Mouse (Mus musculus): ENCODE measurements at regions not wholly inside any gene's neighbourhood (a gene's known extent, or its start where the extent isn't known, plus 50 kb on each side); places are given as distances from the start of the nearest gene placed in this dataset.

DNA sequence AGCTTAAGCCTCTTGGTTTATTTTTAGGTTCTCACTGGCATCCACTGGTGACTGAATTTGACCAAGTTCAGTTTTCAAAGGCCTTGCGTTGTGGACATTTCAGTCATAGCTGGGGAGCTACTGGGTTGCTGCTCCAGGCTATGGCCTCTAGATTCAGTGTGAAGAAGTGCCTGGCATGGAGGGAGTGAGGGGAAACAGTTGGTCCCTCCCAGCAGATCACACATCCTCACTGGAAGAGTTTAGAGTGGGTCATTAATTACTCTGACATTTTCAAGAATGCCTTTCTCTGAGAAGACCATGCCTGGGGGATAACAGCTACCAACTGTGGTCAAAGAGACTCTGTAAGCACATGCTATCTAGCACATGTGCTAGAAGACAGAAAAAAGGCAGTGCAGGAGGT lies 199.3 kb downstream of the Gm19410 start:
- ATAC-seq (ENCODE audit: low FRiP score, low TSS enrichment) (no peak), DNase-seq (no peak)
- no peaks in the 10 kb centered on the region for H3K9me3 ChIP-seq (ENCODE audit: control insufficient read depth, low read length)
- H3K9ac ChIP-seq (replicated peaks; ENCODE audit: low read length) = no peak overlapping the region
- H3K4me3 ChIP-seq (replicated peaks; ENCODE audit: low read depth, low read length) = no peak overlapping the region
- 76% methylated on average over 1 of the region's 1 CpGs for WGBS
- H3K36me3 ChIP-seq (ENCODE audit: control insufficient read depth, insufficient read depth, low read length) = no peaks in the 10 kb centered on the region
- no peaks in the 10 kb centered on the region for H3K27me3 ChIP-seq (ENCODE audit: control insufficient read depth, insufficient read depth, low read length)
- H3K4me1 ChIP-seq (ENCODE audit: control insufficient read depth, insufficient read depth, low read length) = 0 out of 2 replicates have a peak, but pooled peaks cover 7% of the 10 kb centered on the region
- H3K4me2 ChIP-seq (ENCODE audit: low read length) = no peak overlapping the region
- no peak overlapping the region for H3K27ac ChIP-seq (replicated peaks; ENCODE audit: low read depth, low read length)

- H3K9ac ChIP-seq (replicated peaks; ENCODE audit: low read length) = no peak overlapping the region
- no peaks in the 10 kb centered on the region for H3K9me3 ChIP-seq (ENCODE audit: control insufficient read depth, low read length)
- WGBS = 91% methylated on average over 9 of the region's 9 CpGs
- H3K4me2 ChIP-seq (ENCODE audit: low read length) = no peak overlapping the region
- no peak for ATAC-seq (ENCODE audit: low FRiP score, low TSS enrichment)
- no peaks in the 10 kb centered on the region for H3K36me3 ChIP-seq (ENCODE audit: control insufficient read depth, insufficient read depth, low read length)
- no peaks in the 10 kb centered on the region for H3K27me3 ChIP-seq (ENCODE audit: control insufficient read depth, insufficient read depth, low read length)
- no peak overlapping the region for H3K27ac ChIP-seq (replicated peaks; ENCODE audit: low read depth, low read length)
- DNase-seq = no peak
- no peaks in the 10 kb centered on the region for H3K4me1 ChIP-seq (ENCODE audit: control insufficient read depth, insufficient read depth, low read length)
- H3K4me3 ChIP-seq (replicated peaks; ENCODE audit: low read depth, low read length) = no peak overlapping the region
These were observed 202.8 kb downstream of the Gm19410 start for GRCm38 (mm10) chr8:35968341-35968740.

DNA sequence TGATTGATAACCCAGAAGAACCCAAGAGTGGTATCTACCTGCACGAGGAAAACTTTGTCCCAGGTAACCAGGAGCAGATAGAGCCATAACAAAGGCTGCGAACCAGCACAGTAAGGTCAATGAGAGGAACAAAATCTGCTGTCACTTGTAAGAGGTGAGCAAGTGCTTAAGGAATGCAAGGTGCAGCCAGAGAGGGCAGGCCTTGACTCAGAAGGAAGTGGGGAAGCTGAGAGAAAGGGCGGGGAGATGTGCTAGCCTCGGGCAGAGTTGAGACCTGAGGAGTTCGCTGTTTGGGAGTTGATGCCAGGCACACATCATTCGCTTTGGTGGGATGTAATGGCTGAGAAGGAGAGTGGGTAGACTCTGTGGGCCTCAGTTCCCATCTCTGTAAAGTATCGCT lies 205.5 kb downstream of the Gm19410 start:
- no peak overlapping the region for H3K4me3 ChIP-seq (replicated peaks; ENCODE audit: low read depth, low read length)
- WGBS = 88% methylated on average over 7 of the region's 7 CpGs
- no peak overlapping the region for H3K4me2 ChIP-seq (ENCODE audit: low read length)
- no peak overlapping the region for H3K27ac ChIP-seq (replicated peaks; ENCODE audit: low read depth, low read length)
- H3K9ac ChIP-seq (replicated peaks; ENCODE audit: low read length) = no peak overlapping the region
- DNase-seq (no peak), ATAC-seq (ENCODE audit: low FRiP score, low TSS enrichment) (no peak)
- no peaks in the 10 kb centered on the region for H3K9me3 ChIP-seq (ENCODE audit: control insufficient read depth, low read length)
- no peaks in the 10 kb centered on the region for H3K27me3 ChIP-seq (ENCODE audit: control insufficient read depth, insufficient read depth, low read length)
- H3K4me1 ChIP-seq (ENCODE audit: control insufficient read depth, insufficient read depth, low read length) = no peaks in the 10 kb centered on the region
- H3K36me3 ChIP-seq (ENCODE audit: control insufficient read depth, insufficient read depth, low read length) = no peaks in the 10 kb centered on the region

GRCm38 (mm10) chr8:35974323-35975029 lies 208.9 kb downstream of the Gm19410 start:
- H3K36me3 ChIP-seq (ENCODE audit: control insufficient read depth, insufficient read depth, low read length) = no peaks in the 10 kb centered on the region
- ATAC-seq (ENCODE audit: low FRiP score, low TSS enrichment) = no peak
- H3K27ac ChIP-seq (replicated peaks; ENCODE audit: low read depth, low read length) = no peak overlapping the region
- H3K4me1 ChIP-seq (ENCODE audit: control insufficient read depth, insufficient read depth, low read length) = no peaks in the 10 kb centered on the region
- no peak overlapping the region for H3K9ac ChIP-seq (replicated peaks; ENCODE audit: low read length)
- 63% methylated on average over 10 of the region's 10 CpGs for WGBS
- no peak overlapping the region for H3K4me2 ChIP-seq (ENCODE audit: low read length)
- H3K27me3 ChIP-seq (ENCODE audit: control insufficient read depth, insufficient read depth, low read length) = no peaks in the 10 kb centered on the region
- H3K4me3 ChIP-seq (replicated peaks; ENCODE audit: low read depth, low read length) = no peak overlapping the region
- no peaks in the 10 kb centered on the region for H3K9me3 ChIP-seq (ENCODE audit: control insufficient read depth, low read length)
- no peak for DNase-seq

- Histone ChIP-seq H3K36me3 (ENCODE audit: control insufficient read depth, insufficient read depth, low read length) (no peaks in the 10 kb centered on the region), H3K9ac (replicated peaks; ENCODE audit: low read length) (no peak overlapping the region), H3K4me3 (replicated peaks; ENCODE audit: low read depth, low read length) (no peak overlapping the region), H3K9me3 (ENCODE audit: control insufficient read depth, low read length) (no peaks in the 10 kb centered on the region), H3K27ac (replicated peaks; ENCODE audit: low read depth, low read length) (no peak overlapping the region), H3K4me2 (ENCODE audit: low read length) (no peak overlapping the region), H3K4me1 (ENCODE audit: control insufficient read depth, insufficient read depth, low read length) (peaks cover 9% of the 10 kb centered on the region; the same call in 1 of the 2 replicates), H3K27me3 (ENCODE audit: control insufficient read depth, insufficient read depth, low read length) (no peaks in the 10 kb centered on the region)
- DNase-seq = no peak
- WGBS = 80% methylated on average over 9 of the region's 9 CpGs
- ATAC-seq (ENCODE audit: low FRiP score, low TSS enrichment) = no peak
These were observed 214.2 kb downstream of the Gm19410 start for GRCm38 (mm10) chr8:35979638-35980255.

GRCm38 (mm10) chr8:35983083-35983482 lies 217.5 kb downstream of the Gm19410 start:
- H3K4me3 ChIP-seq (replicated peaks; ENCODE audit: low read depth, low read length) = no peak overlapping the region
- no peak overlapping the region for H3K4me2 ChIP-seq (ENCODE audit: low read length)
- H3K27me3 ChIP-seq (ENCODE audit: control insufficient read depth, insufficient read depth, low read length) = no peaks in the 10 kb centered on the region
- H3K9ac ChIP-seq (replicated peaks; ENCODE audit: low read length) = no peak overlapping the region
- peak; percentile 58 for DNase-seq
- WGBS = 42% methylated on average over 2 of the region's 2 CpGs
- H3K4me1 ChIP-seq (ENCODE audit: control insufficient read depth, insufficient read depth, low read length) = peaks cover 9% of the 10 kb centered on the region; the same call in 1 of the 2 replicates
- H3K36me3 ChIP-seq (ENCODE audit: control insufficient read depth, insufficient read depth, low read length) = no peaks in the 10 kb centered on the region
- no peak overlapping the region for H3K27ac ChIP-seq (replicated peaks; ENCODE audit: low read depth, low read length)
- no peak for ATAC-seq (ENCODE audit: low FRiP score, low TSS enrichment)
- H3K9me3 ChIP-seq (ENCODE audit: control insufficient read depth, low read length) = no peaks in the 10 kb centered on the region

- no peak overlapping the region for H3K4me3 ChIP-seq (replicated peaks; ENCODE audit: low read depth, low read length)
- DNase-seq = peak; percentile 70
- H3K27me3 ChIP-seq (ENCODE audit: control insufficient read depth, insufficient read depth, low read length) = no peaks in the 10 kb centered on the region
- no peaks in the 10 kb centered on the region for H3K9me3 ChIP-seq (ENCODE audit: control insufficient read depth, low read length)
- H3K36me3 ChIP-seq (ENCODE audit: control insufficient read depth, insufficient read depth, low read length) = no peaks in the 10 kb centered on the region
- 49% methylated on average over 5 of the region's 5 CpGs for WGBS
- no peak overlapping the region for H3K9ac ChIP-seq (replicated peaks; ENCODE audit: low read length)
- ATAC-seq (ENCODE audit: low FRiP score, low TSS enrichment) = no peak
- no peak overlapping the region for H3K4me2 ChIP-seq (ENCODE audit: low read length)
- H3K27ac ChIP-seq (replicated peaks; ENCODE audit: low read depth, low read length) = peak overlapping the region; percentile 38; the same call in 1 of the 2 replicates
- peaks cover 9% of the 10 kb centered on the region; the same call in 1 of the 2 replicates for H3K4me1 ChIP-seq (ENCODE audit: control insufficient read depth, insufficient read depth, low read length)
These were observed 219.6 kb downstream of the Gm19410 start for GRCm38 (mm10) chr8:35985152-35985689.

DNA sequence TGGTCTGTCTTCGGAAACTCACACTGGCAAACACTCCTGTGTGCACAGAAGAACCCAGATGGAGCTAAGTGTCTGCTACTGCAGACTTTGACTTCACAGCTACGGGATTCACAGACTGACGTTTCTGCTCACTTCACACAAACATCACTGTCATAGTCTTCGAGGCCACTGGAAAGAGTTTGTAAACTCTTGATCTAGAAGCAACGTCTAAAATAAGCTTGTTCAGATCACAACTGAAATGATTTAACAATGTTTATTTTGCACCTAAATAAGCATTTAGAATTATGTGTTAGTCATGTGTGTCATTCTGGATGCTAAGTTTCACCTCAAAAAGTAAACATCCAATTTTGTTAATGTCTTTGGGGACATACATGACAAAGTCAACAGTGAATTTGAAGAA lies 221.7 kb downstream of the Gm19410 start:
- Histone ChIP-seq H3K27me3 (ENCODE audit: control insufficient read depth, insufficient read depth, low read length) (no peaks in the 10 kb centered on the region), H3K9me3 (ENCODE audit: control insufficient read depth, low read length) (no peaks in the 10 kb centered on the region), H3K36me3 (ENCODE audit: control insufficient read depth, insufficient read depth, low read length) (no peaks in the 10 kb centered on the region), H3K4me3 (replicated peaks; ENCODE audit: low read depth, low read length) (no peak overlapping the region), H3K9ac (replicated peaks; ENCODE audit: low read length) (no peak overlapping the region), H3K4me1 (ENCODE audit: control insufficient read depth, insufficient read depth, low read length) (peaks cover 5% of the 10 kb centered on the region; the same call in 1 of the 2 replicates), H3K4me2 (ENCODE audit: low read length) (no peak overlapping the region), H3K27ac (replicated peaks; ENCODE audit: low read depth, low read length) (no peak overlapping the region)
- DNase-seq = no peak
- no peak for ATAC-seq (ENCODE audit: low FRiP score, low TSS enrichment)
- 84% methylated on average over 5 of the region's 5 CpGs for WGBS

- WGBS = 84% methylated on average over 5 of the region's 5 CpGs
- DNase-seq = no peak
These were observed 225.4 kb downstream of the Gm19410 start for GRCm38 (mm10) chr8:35991013-35991412.

More at GRCm38 (mm10) chr8:35991013-35991412, 225.4 kb downstream of the Gm19410 start:
- H3K4me2 ChIP-seq (ENCODE audit: low read length) = no peak overlapping the region
- no peak for ATAC-seq (ENCODE audit: low FRiP score, low TSS enrichment)
- no peak overlapping the region for H3K27ac ChIP-seq (replicated peaks; ENCODE audit: low read depth, low read length)
- no peaks in the 10 kb centered on the region for H3K27me3 ChIP-seq (ENCODE audit: control insufficient read depth, insufficient read depth, low read length)
- no peaks in the 10 kb centered on the region for H3K4me1 ChIP-seq (ENCODE audit: control insufficient read depth, insufficient read depth, low read length)
- H3K9ac ChIP-seq (replicated peaks; ENCODE audit: low read length) = no peak overlapping the region
- no peaks in the 10 kb centered on the region for H3K36me3 ChIP-seq (ENCODE audit: control insufficient read depth, insufficient read depth, low read length)
- H3K9me3 ChIP-seq (ENCODE audit: control insufficient read depth, low read length) = no peaks in the 10 kb centered on the region
- no peak overlapping the region for H3K4me3 ChIP-seq (replicated peaks; ENCODE audit: low read depth, low read length)

Data from midbrain, embryonic 14.5 days (tissue).